Mouse (Mus musculus): Measurements from ENCODE around the gene Eefsec. TPM values are rescaled to one million over a fixed set of nuclear protein-coding genes. Genes with fewer than 3 reads are reported as not detected.

The Eefsec gene
- polyA plus RNA-seq, 1 experiment from 2014 or later, result 29.1 TPM

DNA sequence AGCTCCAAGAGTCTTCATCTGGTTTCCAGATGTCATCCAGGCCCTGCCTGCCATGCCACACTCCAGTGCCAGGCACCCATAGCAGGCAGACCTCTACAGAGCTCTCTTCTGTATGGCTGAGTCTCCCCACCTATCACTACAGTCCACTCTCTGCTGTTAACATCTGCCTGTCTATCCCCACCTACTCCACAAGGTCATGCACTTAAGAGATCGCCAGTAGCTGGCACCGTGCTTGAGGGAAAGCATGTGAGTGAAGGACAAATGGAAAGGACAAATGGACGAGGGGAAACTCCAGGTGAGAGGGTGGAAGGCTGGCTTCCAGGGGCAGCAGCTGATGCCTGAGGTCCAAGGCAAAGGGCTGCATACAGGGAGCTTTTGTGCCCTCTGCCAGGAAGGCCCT lies 90.5 kb downstream of the Eefsec start:
- H3K36me3 ChIP-seq, result 0 out of 2 replicates have a peak, but pooled peaks cover 9% of the 10 kb centered on the region
- WGBS, result 61% methylated on average over 3 of the region's 3 CpGs
- peaks cover 10% of the 10 kb centered on the region; the same call in 1 of the 2 replicates for H3K4me1 ChIP-seq
- no peak overlapping the region for H3K27ac ChIP-seq
- no peak overlapping the region for H3K4me3 ChIP-seq
- no peaks in the 10 kb centered on the region for H3K9me3 ChIP-seq
- no peaks in the 10 kb centered on the region for H3K27me3 ChIP-seq (ENCODE audit: insufficient read depth, poor library complexity, severe bottlenecking)
- DNase-seq (ENCODE audit: low spot score), result peak; percentile 77

DNA sequence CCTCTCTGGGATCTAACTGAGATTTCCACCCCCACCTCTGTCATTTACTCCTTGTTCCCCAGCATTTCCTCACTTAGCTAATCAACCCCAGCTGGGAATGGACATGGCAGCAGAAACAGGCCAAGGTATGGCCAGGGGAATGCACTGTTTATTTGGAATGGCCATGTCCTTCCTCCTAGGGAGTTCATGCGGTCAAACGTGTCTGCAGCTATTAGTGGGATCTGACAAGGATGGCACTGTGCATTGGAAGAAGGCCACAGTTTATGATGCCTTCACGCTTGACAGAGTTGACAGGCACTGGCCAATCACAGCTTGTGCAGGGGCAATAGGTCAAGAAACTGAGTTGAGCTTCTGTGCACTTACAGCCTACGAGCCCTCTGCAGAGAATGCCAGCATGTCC lies 93.8 kb downstream of the Eefsec start:
- H3K27me3 ChIP-seq (ENCODE audit: insufficient read depth, poor library complexity, severe bottlenecking), result no peaks in the 10 kb centered on the region
- H3K27ac ChIP-seq, result no peak overlapping the region
- no peak overlapping the region for H3K4me3 ChIP-seq
- WGBS, result 56% methylated on average over 4 of the region's 4 CpGs
- peaks cover 10% of the 10 kb centered on the region; the same call in 1 of the 2 replicates for H3K4me1 ChIP-seq
- peaks cover 10% of the 10 kb centered on the region for H3K36me3 ChIP-seq
- no peaks in the 10 kb centered on the region for H3K9me3 ChIP-seq
- DNase-seq (ENCODE audit: low spot score), result no peak

DNA sequence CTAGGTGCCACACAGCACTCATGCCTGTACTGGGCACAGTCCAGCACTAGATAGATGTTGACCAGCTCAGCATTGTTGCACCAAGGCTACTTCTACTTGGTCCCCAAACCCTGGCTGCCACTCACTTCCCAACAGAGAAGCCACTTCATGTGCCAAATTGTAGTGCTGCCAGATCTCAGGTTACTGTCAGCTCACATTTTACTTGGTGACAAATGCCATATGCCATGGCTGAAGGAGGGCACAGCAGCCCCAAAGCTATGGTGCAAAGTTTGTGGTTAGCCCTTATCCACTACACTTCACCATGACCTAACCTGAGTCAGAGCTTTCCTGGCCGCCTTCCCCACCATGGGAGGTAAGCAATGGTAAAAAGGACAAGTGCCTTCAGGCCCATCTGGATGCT lies 99.6 kb downstream of the Eefsec start:
- Histone ChIP-seq H3K4me1 (peaks cover 20% of the 10 kb centered on the region), H3K27ac (no peak overlapping the region)
- 97% methylated on average over 1 of the region's 1 CpGs for WGBS

DNA sequence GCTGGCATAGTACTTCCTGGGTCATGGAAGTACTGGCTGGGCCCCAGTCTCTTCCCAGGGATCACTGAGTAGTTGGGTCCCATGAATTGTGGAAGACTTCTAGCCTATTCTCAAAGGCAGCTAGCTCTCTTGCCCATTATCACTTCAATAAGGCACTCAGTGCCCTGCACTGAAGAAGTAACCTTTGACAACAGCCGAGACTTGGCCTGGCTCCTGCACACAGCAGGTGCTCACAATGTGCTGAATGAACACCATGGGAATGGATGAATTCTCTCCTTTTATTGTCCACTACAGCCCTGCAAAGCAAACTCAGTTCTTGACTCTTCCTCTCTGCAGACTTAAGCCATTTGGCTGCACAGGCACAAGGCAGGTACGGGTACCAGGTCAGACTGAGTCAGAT lies 101.0 kb downstream of the Eefsec start:
- no peaks in the 10 kb centered on the region for H3K9me3 ChIP-seq
- peaks cover 6% of the 10 kb centered on the region for H3K36me3 ChIP-seq
- H3K4me1 ChIP-seq, result peaks cover 20% of the 10 kb centered on the region
- H3K27ac ChIP-seq, result no peak overlapping the region
- 86% methylated on average over 2 of the region's 2 CpGs for WGBS
- no peak for DNase-seq (ENCODE audit: low spot score)
- H3K4me3 ChIP-seq, result no peak overlapping the region
- H3K27me3 ChIP-seq (ENCODE audit: insufficient read depth, poor library complexity, severe bottlenecking), result no peaks in the 10 kb centered on the region

More for the DNA sequence above, 99.6 kb downstream of the Eefsec start:
- Histone ChIP-seq H3K9me3 (no peaks in the 10 kb centered on the region), H3K27me3 (ENCODE audit: insufficient read depth, poor library complexity, severe bottlenecking) (no peaks in the 10 kb centered on the region), H3K4me3 (no peak overlapping the region), H3K36me3 (peaks cover 6% of the 10 kb centered on the region)
- DNase-seq (ENCODE audit: low spot score), result no peak

DNA sequence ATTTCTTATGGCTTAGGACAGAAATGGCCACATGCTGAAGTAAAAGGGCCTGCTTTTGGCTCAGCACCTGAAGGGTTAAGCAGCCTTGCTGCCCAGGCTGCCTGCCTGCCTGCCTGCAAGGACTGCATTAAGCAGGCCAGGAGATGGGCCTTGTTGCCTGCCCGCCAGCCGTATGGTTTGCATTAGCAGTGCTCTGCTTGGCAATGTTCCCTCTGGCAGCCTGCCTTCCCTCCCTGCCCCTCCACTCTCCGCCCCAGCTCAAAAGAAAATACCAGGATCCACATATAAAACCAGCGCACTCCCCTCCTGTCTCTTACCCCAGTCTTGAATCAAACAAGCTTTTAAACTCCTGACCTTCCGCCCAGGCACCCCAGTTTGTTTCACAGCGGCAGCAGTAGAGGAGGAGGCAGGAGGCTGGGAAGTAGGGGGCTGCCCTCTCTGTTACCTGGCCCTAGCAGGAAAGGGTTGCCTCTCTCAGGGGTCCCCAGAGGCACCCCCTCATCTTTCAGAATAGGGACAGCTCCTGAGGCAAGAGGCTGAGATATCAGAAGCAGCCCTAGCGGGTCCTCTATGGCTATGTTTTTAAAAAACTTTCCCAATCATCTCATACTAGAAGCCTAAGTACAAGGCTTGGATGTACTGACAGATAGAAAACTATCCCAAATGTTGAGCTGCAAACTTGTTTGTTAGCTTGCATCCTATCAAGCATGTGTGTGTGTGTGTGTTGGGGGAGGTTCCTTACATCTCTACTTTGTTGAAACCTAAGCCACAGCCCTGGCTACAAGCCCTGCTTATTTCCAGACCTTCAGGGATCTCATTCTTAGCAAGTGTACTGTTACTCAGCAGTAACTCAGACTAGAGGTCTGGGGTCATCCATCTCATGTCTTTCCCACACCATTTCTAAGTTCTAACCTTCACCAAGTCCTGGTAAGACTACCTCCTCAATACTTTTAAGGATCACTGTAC lies 102.6 kb downstream of the Eefsec start:
- Histone ChIP-seq H3K9me3 (no peaks in the 10 kb centered on the region), H3K4me3 (no peak overlapping the region), H3K27me3 (ENCODE audit: insufficient read depth, poor library complexity, severe bottlenecking) (no peaks in the 10 kb centered on the region), H3K4me1 (peaks cover 20% of the 10 kb centered on the region), H3K27ac (peak overlapping the region; percentile 42; the same call in 1 of the 2 replicates), H3K36me3 (no peaks in the 10 kb centered on the region; the same call in 1 of the 2 replicates)
- DNase-seq (ENCODE audit: low spot score), result no peak
- WGBS, result 50% methylated on average over 7 of the region's 7 CpGs

DNA sequence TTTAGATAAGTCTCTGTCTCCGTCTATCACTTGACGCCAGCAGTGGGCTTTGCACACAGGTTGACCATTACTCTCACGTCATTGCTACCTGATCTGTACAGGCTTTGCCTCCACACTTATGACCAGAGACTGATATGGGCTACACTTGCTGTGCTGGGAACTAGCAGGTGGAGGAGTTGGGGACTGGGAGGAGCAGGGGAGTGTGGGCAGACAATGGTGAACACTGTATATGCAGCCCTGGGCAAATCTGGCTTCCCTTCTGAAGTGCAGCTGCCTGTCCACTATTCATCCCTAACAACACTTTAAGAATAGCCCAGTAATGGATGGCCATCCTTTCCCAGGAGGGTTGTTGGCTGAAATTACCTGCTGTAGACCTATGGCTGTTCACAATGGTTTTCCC lies 103.4 kb downstream of the Eefsec start:
- no peaks in the 10 kb centered on the region for H3K9me3 ChIP-seq
- no peak overlapping the region for H3K27ac ChIP-seq
- no peak for DNase-seq (ENCODE audit: low spot score)
- WGBS, result 78% methylated on average over 3 of the region's 3 CpGs
- H3K4me3 ChIP-seq, result no peak overlapping the region
- peaks cover 20% of the 10 kb centered on the region for H3K4me1 ChIP-seq
- no peaks in the 10 kb centered on the region for H3K27me3 ChIP-seq (ENCODE audit: insufficient read depth, poor library complexity, severe bottlenecking)
- H3K36me3 ChIP-seq, result no peaks in the 10 kb centered on the region

DNA sequence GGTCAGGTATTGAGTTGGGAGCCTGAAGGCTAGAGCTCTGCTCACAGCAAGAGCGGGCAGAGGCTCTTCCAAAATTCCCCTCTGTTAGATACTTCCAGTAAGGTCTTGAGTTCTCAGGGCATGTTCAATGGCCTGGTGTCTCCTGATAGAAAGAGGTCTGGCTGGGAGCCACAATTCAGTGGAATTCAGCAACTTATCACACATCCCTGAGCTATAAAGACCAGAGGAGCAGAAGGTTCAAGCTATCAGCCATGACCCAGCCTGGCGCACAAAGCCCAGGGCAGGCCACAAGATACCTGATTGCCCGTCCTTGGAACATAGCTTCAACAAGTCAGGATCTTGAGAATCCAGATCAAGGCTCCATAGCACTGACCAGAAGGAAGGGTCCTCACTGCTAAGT lies 105.2 kb downstream of the Eefsec start:
- H3K27ac ChIP-seq, result no peak overlapping the region
- H3K27me3 ChIP-seq (ENCODE audit: insufficient read depth, poor library complexity, severe bottlenecking), result no peaks in the 10 kb centered on the region
- H3K4me3 ChIP-seq, result no peak overlapping the region
- 89% methylated on average over 3 of the region's 3 CpGs for WGBS
- peaks cover 20% of the 10 kb centered on the region for H3K4me1 ChIP-seq
- H3K9me3 ChIP-seq, result no peaks in the 10 kb centered on the region
- no peak for DNase-seq (ENCODE audit: low spot score)
- no peaks in the 10 kb centered on the region for H3K36me3 ChIP-seq

DNA sequence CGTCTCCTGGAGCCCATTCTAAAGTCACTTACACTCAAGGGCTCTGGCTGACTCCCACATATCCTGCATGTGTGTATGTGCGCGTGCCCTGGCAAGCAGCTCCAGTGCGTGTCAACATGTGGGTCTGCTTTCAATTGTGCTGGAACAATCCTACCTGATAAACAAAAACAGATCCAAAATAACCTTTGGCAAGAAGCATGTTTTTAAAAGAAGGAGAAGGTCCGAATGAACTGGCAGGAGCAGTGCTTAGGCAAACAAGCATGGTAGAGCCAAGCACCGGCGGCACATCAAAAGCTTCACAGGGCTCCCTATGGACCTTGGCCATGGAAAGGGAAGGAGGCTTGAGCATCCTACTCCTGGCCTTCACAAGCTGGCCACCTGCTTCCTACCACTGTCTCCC lies 105.6 kb downstream of the Eefsec start:
- Histone ChIP-seq H3K36me3 (no peaks in the 10 kb centered on the region), H3K9me3 (no peaks in the 10 kb centered on the region), H3K4me1 (peaks cover 20% of the 10 kb centered on the region), H3K27me3 (ENCODE audit: insufficient read depth, poor library complexity, severe bottlenecking) (no peaks in the 10 kb centered on the region), H3K27ac (no peak overlapping the region), H3K4me3 (no peak overlapping the region)
- no peak for DNase-seq (ENCODE audit: low spot score)
- WGBS, result 94% methylated on average over 7 of the region's 7 CpGs

DNA sequence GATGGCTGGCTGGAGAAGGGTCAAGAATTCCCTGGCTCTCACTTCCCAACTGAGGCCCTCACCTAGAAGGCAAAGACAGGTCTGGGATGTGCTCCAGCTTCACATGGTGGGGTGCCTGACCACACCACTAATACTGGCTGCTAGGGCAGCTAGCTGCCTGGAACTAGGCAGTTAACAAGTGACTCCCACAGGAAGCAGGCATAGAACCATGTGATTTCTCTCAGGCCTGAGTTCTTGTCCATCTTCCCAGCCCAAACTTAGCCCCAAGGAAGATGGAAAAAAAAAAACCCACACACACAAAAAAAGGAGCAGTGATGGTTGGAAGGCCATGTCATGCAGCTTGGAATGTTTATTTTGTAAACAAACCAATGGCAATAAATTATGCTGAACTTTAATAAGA lies 117.0 kb downstream of the Eefsec start:
- Histone ChIP-seq H3K4me1 (peaks cover 22% of the 10 kb centered on the region), H3K27me3 (ENCODE audit: insufficient read depth, poor library complexity, severe bottlenecking) (no peaks in the 10 kb centered on the region), H3K27ac (no peak overlapping the region), H3K36me3 (0 out of 2 replicates have a peak, but pooled peaks cover 9% of the 10 kb centered on the region), H3K4me3 (no peak overlapping the region), H3K9me3 (no peaks in the 10 kb centered on the region)
- DNase-seq (ENCODE audit: low spot score), result no peak

DNA sequence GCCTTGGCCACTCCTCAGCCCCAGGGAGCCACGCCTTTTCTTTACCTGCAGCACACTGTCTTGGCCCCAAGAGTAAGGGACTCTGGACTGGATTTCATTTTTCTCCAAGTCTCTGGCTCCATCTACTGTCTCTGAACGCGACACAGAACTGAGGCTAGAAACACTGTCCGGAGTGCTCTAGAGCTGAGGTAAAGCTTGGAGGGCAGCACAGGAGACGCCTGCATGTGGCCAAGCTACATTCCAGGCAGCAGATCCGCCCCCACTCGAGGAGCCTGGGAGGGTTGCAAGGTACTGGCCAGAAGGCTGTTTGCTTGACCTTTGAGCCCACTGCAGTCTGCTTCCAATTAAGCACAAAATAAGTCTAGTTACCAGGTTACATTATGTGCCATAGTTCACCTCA lies 124.5 kb downstream of the Eefsec start:
- Histone ChIP-seq H3K27ac (no peak overlapping the region), H3K9me3 (no peaks in the 10 kb centered on the region), H3K4me3 (no peak overlapping the region), H3K27me3 (ENCODE audit: insufficient read depth, poor library complexity, severe bottlenecking) (no peaks in the 10 kb centered on the region), H3K36me3 (no peaks in the 10 kb centered on the region), H3K4me1 (peaks cover 40% of the 10 kb centered on the region)
- DNase-seq (ENCODE audit: low spot score), result no peak
- WGBS, result 32% methylated on average over 7 of the region's 7 CpGs

DNA sequence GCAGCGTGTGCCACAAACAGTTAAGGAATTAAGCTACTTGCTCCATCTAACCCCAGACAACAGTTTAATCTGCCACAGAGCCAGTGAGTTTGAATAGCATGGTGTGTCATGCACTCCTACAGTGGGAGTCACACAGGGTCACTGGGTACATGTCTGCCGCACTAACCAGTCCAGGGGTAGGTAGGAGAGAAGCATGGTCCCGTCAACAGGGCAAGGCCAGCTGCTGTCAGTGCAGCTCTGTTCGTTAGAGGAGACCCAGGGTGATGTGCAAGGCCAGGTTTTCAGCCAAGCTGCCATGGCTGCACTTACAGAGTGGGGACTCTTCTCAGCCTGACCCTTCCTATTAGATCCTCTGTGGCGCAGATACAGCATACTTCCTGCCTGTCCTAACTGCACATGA lies 125.1 kb downstream of the Eefsec start:
- DNase-seq (ENCODE audit: low spot score), result no peak
- Histone ChIP-seq H3K36me3 (no peaks in the 10 kb centered on the region), H3K27me3 (ENCODE audit: insufficient read depth, poor library complexity, severe bottlenecking) (no peaks in the 10 kb centered on the region), H3K4me3 (no peak overlapping the region), H3K27ac (0 out of 2 replicates have a peak overlapping the region, but pooled peaks have one; percentile 57), H3K4me1 (peaks cover 39% of the 10 kb centered on the region), H3K9me3 (no peaks in the 10 kb centered on the region)
- WGBS, result 75% methylated on average over 5 of the region's 5 CpGs

DNA sequence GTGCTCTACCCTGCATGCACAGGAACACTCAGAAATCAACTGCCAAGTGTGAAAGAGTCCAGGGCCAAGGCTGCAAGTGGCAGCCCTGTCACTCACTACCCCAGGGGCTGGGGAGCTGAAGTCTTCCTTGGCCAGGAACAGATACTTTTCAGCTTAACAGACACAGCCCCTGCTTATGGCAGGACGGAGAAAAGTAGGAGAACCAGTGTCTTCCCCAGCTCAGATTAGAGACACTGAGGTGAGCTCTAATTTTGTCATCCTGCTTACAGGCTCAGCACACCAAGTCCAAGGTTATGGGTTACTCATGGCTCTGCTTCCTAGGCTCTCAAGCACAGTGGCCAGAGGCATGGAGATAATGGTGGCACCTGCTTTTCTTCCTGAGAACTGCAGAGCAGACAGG lies 126.6 kb downstream of the Eefsec start:
- H3K9me3 ChIP-seq, result no peaks in the 10 kb centered on the region
- 39% methylated on average over 1 of the region's 1 CpGs for WGBS
- H3K27ac ChIP-seq, result no peak overlapping the region
- H3K4me1 ChIP-seq, result peaks cover 36% of the 10 kb centered on the region
- no peak overlapping the region for H3K4me3 ChIP-seq
- no peak for DNase-seq (ENCODE audit: low spot score)
- H3K36me3 ChIP-seq, result no peaks in the 10 kb centered on the region
- no peaks in the 10 kb centered on the region for H3K27me3 ChIP-seq (ENCODE audit: insufficient read depth, poor library complexity, severe bottlenecking)

DNA sequence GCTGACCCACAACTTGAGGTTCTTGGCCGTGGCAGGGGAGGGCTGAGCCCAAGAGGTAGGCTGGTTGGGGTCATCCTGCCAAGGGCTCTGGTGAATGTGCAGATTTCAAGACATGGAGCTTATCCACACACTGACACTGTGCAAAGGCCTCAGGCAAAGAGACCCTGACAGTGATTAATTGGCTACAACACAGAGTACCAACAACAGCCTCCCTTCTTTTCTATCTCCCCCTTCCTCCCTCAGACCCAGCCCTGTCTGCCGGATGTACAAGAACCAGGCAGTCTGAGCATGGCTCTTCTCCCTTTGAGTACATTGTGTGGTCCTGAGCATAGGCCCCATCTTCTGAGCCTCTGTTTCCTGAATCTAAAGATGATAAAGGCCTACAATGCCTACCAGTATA lies 131.0 kb downstream of the Eefsec start:
- Histone ChIP-seq H3K9me3 (no peaks in the 10 kb centered on the region), H3K27me3 (ENCODE audit: insufficient read depth, poor library complexity, severe bottlenecking) (no peaks in the 10 kb centered on the region), H3K27ac (no peak overlapping the region), H3K4me1 (peaks cover 18% of the 10 kb centered on the region), H3K36me3 (0 out of 2 replicates have a peak, but pooled peaks cover 2% of the 10 kb centered on the region), H3K4me3 (no peak overlapping the region)
- WGBS, result 46% methylated on average over 2 of the region's 2 CpGs
- no peak for DNase-seq (ENCODE audit: low spot score)
